Mouse (Mus musculus) testis, adult 10 weeks (tissue): ENCODE results near the gene Fam71e2. TPM values are rescaled to one million over a fixed set of nuclear protein-coding genes. Genes with fewer than 3 reads are reported as not detected.

ENCODE experiments used
- polyA plus RNA-seq: library from polyadenylated mRNA; stranded (reverse); fragments of 350-450 nt; fragmentation: Illumina TruSeq; extraction: RNeasy Lipid Tissue Mini Kit (QIAGEN cat#74804); gene quantifications from one replicate; pipeline ENCODE4 v1.2.3, GENCODE M21; 2014; ENCODE audit warnings: low read depth, low replicate concordance

Fam71e2 gene
- polyA plus RNA-seq, result 175 TPM

GRCm38 (mm10) chr7:4771202-4771601 lies at the start of gene Fam71e2:
Gene Fam71e2, minus strand, starts transcription at chr7:4771302.

GRCm38 (mm10) chr7:4812303-4813104 lies 41.4 kb upstream of the Fam71e2 start, which contains the start of gene Ube2s:
Gene Ube2s, minus strand, starts transcription at chr7:4812590.

GRCm38 (mm10) chr7:4792278-4793212 lies 21.4 kb upstream of the Fam71e2 start, which contains the start of gene Rpl28:
Gene Rpl28, plus strand, starts transcription at chr7:4792874.

GRCm38 (mm10) chr7:4789436-4789935 lies 18.4 kb upstream of the Fam71e2 start, which contains the start of gene Tmem238:
Gene Tmem238, minus strand, starts transcription at chr7:4789656.

GRCm38 (mm10) chr7:4782759-4783158 lies 11.7 kb upstream of the Fam71e2 start, which contains the start of the genes Il11 and Tmem190:
Gene Il11, minus strand, starts transcription at chr7:4782859.
Gene Tmem190, plus strand, starts transcription at chr7:4782937.

GRCm38 (mm10) chr7:4752821-4753570 lies 18.1 kb downstream of the Fam71e2 start, which contains the start of gene Cox6b2:
Gene Cox6b2, minus strand, starts transcription at chr7:4753094.

GRCm38 (mm10) chr7:4739544-4740275 lies 31.4 kb downstream of the Fam71e2 start, which contains the start of gene Kmt5c:
Gene Kmt5c, plus strand, starts transcription at chr7:4740115.

GRCm38 (mm10) chr7:4725169-4725568 lies 45.9 kb downstream of the Fam71e2 start, which contains the start of gene Tmem150b:
Gene Tmem150b, minus strand, starts transcription at chr7:4725249.

Other genes with a start within 250 kb of the Fam71e2 start
- gene Tnni3, start 247.1 kb downstream of the Fam71e2 start, polyA plus RNA-seq, result 7.0 TPM
- gene Dnaaf3, start 238.8 kb downstream of the Fam71e2 start, polyA plus RNA-seq, result 2.3 TPM
- 2.7 TPM for gene Syt5, start 223.8 kb downstream of the Fam71e2 start, polyA plus RNA-seq
- 0.13 TPM for gene Ptprh, start 167.3 kb downstream of the Fam71e2 start, polyA plus RNA-seq
- gene Tmem86b, start 139.9 kb downstream of the Fam71e2 start, polyA plus RNA-seq, result 4.2 TPM
- 17.9 TPM for gene Ppp6r1, start 112.3 kb downstream of the Fam71e2 start, polyA plus RNA-seq
- gene Hspbp1, start 86.2 kb downstream of the Fam71e2 start, polyA plus RNA-seq, result 1.2 TPM
- gene Brsk1, start 80.7 kb downstream of the Fam71e2 start, polyA plus RNA-seq, result 3.7 TPM
- gene Tmem150b, start 46.1 kb downstream of the Fam71e2 start, polyA plus RNA-seq, result not detected
- gene Kmt5c, start 31.2 kb downstream of the Fam71e2 start, polyA plus RNA-seq, result 0.18 TPM
- gene Cox6b2, start 18.2 kb downstream of the Fam71e2 start, polyA plus RNA-seq, result 13.6 TPM
- 1.5 TPM for gene Il11, start 11.6 kb upstream of the Fam71e2 start, polyA plus RNA-seq
- 21.8 TPM for gene Tmem190, start 11.6 kb upstream of the Fam71e2 start, polyA plus RNA-seq
- gene Tmem238, start 18.4 kb upstream of the Fam71e2 start, polyA plus RNA-seq, result not detected
- gene Rpl28, start 21.6 kb upstream of the Fam71e2 start, polyA plus RNA-seq, result 9.0 TPM
- 58.0 TPM for gene Ube2s, start 41.3 kb upstream of the Fam71e2 start, polyA plus RNA-seq
- 3.5 TPM for gene Shisa7, start 73.4 kb upstream of the Fam71e2 start, polyA plus RNA-seq
- 1.2 TPM for gene Isoc2b, start 99.0 kb upstream of the Fam71e2 start, polyA plus RNA-seq
- gene Isoc2a, start 105.9 kb upstream of the Fam71e2 start, polyA plus RNA-seq, result 1.8 TPM
- gene Gm36210, start 135.2 kb upstream of the Fam71e2 start, polyA plus RNA-seq, result not detected
- gene Zfp628, start 143.9 kb upstream of the Fam71e2 start, polyA plus RNA-seq, result not detected
- 0.67 TPM for gene Nat14, start 150.7 kb upstream of the Fam71e2 start, polyA plus RNA-seq
- not detected for gene Ssc5d, start 154.5 kb upstream of the Fam71e2 start, polyA plus RNA-seq
- not detected for gene Sbk2, start 193.1 kb upstream of the Fam71e2 start, polyA plus RNA-seq
- gene Sbk3, start 199.9 kb upstream of the Fam71e2 start, polyA plus RNA-seq, result 0.20 TPM
- 3.8 TPM for gene Zfp579, start 224.9 kb upstream of the Fam71e2 start, polyA plus RNA-seq
- gene Zfp524, start 243.1 kb upstream of the Fam71e2 start, polyA plus RNA-seq, result not detected
- 21.5 TPM for gene Fiz1, start 243.4 kb upstream of the Fam71e2 start, polyA plus RNA-seq
- not detected for gene Gm44973, start 244.2 kb upstream of the Fam71e2 start, polyA plus RNA-seq
- 4.3 TPM for gene Zfp865, start 249.1 kb upstream of the Fam71e2 start, polyA plus RNA-seq
- 1.6 TPM for gene Ccdc106, start 249.3 kb upstream of the Fam71e2 start, polyA plus RNA-seq